Mouse (Mus musculus) retina, embryonic 14.5 days (tissue): ENCODE measurements at regions not wholly inside any gene's neighbourhood (a gene's known extent, or its start where the extent isn't known, plus 50 kb on each side); places are given as distances from the start of the nearest gene placed in this dataset.
"Not testable (repeated sequence)": the region's sequence is repeated elsewhere in the genome, so short reads cannot be mapped to it uniquely, and the experiment has no call there.

Experiments
- DNase-seq: peaks from one replicate; pipeline ENCODE4 v3.0.0-alpha.2; 2015; ENCODE audit warnings: low spot score

DNA sequence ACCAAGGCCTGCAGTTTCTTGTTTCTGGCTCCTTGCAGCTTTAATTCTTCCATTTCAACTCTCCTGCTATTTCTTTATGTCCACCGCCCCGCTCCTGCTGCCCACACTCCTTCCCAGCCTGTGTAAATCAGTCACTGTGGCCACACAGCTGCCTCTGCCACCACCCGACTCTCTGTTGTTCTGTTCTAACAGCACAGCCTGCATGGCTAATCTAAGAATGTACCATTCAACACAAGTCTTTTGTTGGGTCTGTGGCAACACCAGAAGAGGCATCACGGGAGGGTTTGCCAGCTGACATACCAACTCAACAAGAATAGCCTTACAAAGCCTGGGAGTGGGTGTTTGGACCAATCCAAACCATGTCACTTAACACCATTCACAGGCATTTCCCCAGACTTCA is 264.9 kb upstream of the Pum3 start:
- no peak for DNase-seq

DNA sequence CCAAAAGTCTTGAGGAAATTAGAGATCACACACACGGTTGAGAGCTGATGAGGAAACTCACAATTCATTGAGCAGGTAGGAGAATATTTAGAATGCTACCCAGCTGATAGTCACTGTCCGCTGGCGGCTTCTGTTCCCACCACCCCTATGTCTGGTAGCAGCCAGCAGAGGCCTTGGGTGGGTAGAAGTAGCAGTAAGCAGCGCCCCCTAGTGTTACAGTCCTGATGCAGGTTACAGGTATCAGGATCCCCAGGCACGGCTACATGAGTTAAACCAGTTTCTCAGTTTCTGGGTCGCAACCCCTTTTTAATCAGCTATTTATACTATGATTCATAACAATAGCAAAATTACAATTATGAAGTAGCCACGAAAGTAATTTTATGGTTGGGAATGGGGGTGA is 264.1 kb upstream of the Pum3 start:
- DNase-seq, result no peak

DNA sequence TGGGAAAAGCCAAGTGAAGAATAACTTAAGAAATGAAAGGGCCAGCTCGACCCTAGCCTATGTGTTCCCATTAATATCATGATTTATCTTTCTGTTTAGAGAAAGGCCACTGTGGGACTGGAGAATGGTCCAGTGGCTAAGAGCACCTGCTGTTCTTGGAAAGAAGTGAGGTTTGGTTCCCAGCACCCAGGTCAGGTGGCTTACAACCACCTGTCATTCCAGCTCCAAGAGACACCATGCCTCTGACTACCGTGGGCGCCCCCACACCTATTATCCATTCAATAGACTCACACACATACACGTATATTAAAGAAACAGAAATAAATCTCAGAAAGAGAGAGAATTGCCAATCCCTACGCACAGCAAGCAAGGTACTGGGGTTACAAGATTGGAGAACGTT is 263.3 kb upstream of the Pum3 start:
- no peak for DNase-seq

DNA sequence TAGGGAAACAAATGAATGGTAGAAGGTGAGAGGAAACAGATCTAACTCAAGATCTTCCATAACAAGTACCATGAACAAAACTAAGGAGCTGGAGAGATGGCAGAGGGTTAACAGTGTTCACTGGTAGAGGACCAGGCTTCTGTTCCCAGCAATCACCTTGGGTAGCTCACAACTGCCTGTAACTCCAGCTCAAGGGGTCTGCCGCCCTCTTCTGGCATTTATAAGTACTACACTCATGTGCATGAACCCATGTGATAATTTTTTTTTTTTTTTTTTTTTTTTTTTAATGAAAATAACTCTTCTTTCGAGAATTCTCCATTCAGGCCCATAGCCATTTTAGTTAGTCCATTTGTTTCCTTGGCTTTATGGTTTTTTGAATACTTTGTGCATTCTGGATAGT is 253.8 kb upstream of the Pum3 start:
- no peak for DNase-seq

- DNase-seq, result no peak
These were observed 249.8 kb upstream of the Pum3 start for GRCm38 (mm10) chr19:27679427-27679826.

DNA sequence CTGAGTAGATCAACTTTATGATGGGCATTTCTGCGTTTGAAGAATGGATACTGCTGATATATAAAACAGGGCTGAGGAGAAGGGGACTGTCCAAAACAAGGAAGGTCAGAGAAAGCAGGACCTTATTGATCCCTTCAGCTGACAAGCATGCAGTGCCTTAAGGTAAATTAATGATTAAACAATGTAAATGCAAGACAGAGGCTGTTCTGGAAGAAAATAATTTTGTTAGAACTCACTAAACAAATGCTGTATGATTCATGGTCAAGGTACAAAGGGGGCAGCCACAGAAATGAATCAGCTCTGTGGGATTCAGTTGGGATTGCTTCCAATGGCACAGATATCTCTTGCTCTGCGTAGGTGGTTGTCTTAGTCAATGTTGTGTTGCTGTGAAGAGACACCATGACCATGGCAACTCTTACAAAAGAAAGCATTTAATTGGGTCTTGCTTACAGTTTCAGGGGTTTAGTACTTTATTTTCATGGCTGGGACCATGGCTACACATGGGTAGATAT is 243.1 kb upstream of the Pum3 start:
- no peak for DNase-seq

DNA sequence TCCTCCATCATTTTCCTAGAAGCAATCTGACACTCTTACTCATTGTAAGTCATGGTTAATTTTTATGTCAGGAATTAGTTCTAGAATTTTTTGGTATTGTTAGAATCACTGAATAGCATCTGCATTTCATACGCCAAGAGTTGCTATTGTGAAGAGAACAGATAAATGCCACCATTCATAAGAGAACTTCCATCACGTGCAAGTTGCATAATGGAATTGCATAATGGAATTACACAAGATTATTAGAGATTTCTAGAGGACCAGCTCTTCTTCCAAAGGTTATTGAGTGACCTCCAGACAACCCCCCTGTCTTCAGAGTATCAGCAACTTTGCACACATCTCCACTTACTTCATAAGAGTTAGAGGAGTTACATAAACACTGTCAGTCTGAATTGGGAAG is 233.7 kb upstream of the Pum3 start:
- peak; percentile 27 for DNase-seq

DNA sequence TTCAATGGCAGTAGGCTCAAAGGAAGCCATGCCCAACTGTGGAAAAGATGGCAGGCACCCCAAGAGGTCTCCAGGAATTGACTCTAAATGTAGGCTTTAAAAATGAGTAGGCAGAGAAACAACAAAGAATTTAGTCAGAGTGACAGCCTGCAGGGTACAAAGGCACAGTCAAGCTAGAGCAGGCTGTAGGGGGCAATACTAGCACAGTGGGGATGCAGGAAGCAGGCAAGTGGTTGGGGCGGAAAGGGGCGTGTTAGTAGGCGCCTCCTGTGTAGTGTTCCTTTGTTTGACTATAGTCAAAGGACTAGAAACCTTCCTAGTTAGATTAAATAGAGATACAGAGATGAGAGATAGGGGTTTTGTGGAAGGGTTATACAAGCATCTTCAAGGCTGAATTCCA is 211.4 kb upstream of the Pum3 start:
- no peak for DNase-seq

- no peak for DNase-seq
These were observed 203.5 kb upstream of the Pum3 start for GRCm38 (mm10) chr19:27633105-27633504.

DNA sequence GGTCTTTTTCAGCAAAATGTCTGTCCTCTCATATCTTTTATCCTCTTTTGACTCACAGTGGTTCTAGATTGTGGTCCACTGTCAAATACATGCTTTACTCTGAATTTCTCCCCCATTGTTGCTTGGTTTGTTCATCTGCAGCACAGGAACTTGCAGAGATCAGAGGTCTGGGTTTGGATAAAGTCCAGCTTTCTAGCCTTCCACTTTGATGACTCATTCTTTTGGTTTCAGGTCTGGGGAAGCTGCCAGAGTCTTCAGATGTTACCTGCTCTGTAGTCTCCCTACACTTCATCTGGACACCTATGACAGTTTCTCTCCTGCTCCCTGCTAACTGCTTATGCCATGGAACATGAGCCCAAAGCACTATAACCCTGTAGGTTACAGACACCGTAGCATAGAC is 198.0 kb upstream of the Pum3 start:
- DNase-seq, result no peak

DNA sequence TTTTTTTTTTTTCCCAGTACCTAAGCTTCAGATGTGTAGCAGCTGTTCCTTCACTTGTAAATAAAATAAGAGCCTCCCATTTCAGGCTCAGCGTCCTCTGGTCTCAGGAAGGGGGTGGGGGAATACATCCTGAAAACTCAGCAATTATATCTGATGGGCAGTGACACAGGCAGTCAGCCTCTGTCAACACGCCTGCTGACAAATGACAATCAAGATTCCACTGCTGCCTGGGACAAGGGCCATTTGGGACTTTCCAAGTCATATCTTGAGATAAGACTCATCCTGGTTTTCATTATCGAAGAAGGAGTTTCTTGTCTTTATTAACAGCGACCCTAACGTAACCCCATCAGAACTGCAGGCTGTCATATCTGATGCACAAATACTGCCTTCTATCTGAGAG is 187.9 kb upstream of the Pum3 start:
- no peak for DNase-seq

DNA sequence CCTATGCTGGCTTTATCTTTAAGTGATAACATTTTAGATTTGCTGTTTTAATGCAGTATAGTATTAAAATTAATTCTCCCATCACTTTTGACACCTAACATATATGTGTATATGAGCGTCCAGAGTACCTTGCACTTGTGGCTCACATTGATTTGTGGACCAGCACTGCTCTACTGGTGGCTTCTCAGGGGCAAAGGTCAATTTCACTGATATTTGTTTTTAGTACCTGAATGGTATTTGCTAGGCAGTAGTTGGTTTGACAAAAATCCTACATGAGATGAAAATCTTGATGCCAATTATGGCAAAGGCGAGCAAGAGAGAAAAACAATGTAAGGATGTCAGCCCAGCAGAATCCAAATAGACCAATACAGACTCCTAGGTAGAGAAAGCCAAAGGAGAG is 177.3 kb upstream of the Pum3 start:
- DNase-seq, result no peak

GRCm38 (mm10) chr19:27603296-27603695 is 173.7 kb upstream of the Pum3 start:
- DNase-seq, result no peak

DNA sequence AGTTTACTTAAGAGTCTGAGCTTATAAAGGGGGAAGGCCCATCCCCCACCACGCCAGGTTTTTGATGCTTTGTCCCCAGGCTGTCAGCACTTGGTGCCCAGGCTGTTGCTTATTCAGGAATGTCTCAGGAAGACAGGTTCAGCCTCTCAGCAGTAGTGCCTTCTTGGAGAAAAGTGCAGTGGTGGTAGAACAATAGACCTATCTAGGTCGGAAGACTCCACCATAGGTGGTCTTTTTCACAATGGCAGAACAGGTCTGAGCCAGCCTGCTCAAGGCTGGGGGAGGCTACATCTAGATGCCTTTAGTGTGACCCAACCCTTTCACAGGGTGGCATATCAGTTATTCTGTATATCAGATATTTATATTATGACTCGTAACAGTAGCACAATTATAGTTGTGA is 171.9 kb upstream of the Pum3 start:
- no peak for DNase-seq

GRCm38 (mm10) chr19:27600386-27600785 is 170.8 kb upstream of the Pum3 start:
- not testable (repeated sequence) for DNase-seq

GRCm38 (mm10) chr19:27599639-27600308 is 170.1 kb upstream of the Pum3 start:
- no peak for DNase-seq

DNA sequence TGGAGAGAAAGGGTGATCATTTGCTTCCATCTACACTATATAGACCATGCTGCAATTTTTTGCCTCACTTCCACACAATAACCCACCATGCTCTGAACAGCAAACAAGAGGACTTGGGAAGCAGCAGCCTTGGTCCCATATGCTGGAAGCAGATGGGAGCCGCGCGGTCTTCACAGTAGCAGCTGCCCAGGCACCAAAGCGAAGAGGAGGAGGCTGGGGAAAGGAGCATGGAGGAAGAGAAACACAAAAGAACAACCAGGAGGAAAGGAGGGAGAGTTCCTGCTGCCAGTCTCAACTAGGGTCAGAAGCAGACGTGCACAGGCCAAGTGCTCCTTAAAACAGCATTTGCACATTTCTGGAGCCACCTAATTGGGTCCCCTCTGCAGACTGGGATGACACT is 168.7 kb upstream of the Pum3 start:
- DNase-seq, result no peak

DNA sequence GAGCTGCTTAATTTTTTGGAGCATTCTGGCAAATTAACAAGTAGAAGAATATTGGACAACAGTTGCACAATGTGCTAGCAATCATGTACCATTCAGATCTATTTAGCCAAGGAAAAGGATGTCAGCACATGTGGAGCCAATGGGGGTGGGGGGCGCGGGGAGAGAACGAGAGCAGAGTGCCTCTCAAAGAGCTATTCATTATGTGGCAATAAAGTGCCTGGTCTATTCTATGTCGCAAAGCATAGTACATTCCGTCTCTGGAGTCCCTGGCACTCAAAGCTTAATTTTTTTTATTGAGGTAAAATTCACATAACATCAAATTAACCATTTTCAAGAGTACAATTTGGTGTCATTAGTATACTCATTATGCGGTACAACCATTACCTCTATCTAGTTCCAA is 155.9 kb upstream of the Pum3 start:
- no peak for DNase-seq

GRCm38 (mm10) chr19:27582111-27582500 is 152.5 kb upstream of the Pum3 start:
- DNase-seq, result no peak

DNA sequence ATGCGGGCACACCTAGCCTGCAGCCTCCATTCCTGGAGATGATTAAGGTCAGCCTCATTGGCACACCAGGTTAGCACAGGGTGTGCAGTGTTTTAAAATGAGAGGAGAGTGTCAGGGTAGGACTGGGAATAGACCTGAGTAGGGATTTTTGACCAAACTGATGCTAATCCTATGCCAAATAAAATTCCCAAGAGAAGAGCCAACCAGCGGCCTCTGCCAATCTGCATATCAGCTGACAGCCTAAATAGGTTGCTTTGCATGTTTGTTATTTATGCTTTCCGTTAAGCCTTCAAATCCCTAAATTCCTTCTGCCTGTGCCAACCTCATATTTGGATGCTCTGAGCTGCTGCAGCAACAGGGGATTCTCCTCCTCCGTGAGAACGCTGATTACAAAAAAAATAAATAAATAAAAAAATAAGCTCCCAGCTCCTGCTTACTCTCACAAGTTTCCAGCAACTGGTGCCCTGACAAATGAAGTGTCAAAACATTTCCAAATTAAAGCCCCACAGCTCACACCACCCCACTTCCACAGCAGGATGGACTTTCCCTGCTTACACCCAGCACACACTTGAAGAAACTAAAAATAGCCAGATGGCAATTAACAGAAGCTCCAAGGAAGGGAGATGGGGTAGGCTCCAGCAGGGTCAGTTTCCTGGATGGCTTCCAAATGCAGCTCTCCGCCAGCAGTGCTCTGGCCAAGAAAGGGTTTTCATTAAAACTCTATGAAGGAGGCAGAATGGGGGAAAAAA is 151.9 kb upstream of the Pum3 start:
- DNase-seq, result no peak

- no peak for DNase-seq
These were observed 146.9 kb upstream of the Pum3 start for GRCm38 (mm10) chr19:27576478-27576877.

- DNase-seq, result no peak
These were observed 137.3 kb upstream of the Pum3 start for GRCm38 (mm10) chr19:27566929-27567328.

- no peak for DNase-seq
These were observed 136.4 kb upstream of the Pum3 start for GRCm38 (mm10) chr19:27566060-27566459.

- DNase-seq, result no peak
These were observed 134.5 kb upstream of the Pum3 start for GRCm38 (mm10) chr19:27564086-27564485.
